Mouse (Mus musculus) lung, postnatal 4 days (tissue): ENCODE data around the gene P3h2.
A peak's percentile ranks its signal among the peaks of the same experiment; 100 is the strongest.

Experiments used
- DNase-seq, 2 experiments: peaks; one replicate each; pipeline ENCODE4 v3.0.0; 2021

The P3h2 gene

DNA sequence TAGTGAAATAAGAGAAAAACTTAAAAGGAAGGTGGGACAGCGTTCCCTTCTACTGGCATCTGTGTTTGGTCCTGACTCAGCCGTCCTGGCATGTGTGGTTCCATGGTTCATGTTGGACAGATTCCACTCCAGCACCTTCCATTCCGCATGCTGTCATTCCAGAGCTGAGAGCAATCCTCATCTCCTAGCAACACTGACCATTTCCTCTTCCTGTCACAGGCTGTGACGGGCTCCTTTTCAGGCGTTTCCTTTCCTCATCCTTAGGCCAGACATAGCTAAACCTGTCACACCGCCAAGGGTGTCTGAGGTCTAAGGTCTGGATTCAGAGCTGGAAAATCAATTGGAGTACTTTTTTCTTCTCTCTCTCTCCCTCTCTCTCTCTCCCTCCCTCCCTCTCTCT, 40.5 kb downstream of the P3h2 start:
- peak; percentile 33 to 35 for DNase-seq

DNA sequence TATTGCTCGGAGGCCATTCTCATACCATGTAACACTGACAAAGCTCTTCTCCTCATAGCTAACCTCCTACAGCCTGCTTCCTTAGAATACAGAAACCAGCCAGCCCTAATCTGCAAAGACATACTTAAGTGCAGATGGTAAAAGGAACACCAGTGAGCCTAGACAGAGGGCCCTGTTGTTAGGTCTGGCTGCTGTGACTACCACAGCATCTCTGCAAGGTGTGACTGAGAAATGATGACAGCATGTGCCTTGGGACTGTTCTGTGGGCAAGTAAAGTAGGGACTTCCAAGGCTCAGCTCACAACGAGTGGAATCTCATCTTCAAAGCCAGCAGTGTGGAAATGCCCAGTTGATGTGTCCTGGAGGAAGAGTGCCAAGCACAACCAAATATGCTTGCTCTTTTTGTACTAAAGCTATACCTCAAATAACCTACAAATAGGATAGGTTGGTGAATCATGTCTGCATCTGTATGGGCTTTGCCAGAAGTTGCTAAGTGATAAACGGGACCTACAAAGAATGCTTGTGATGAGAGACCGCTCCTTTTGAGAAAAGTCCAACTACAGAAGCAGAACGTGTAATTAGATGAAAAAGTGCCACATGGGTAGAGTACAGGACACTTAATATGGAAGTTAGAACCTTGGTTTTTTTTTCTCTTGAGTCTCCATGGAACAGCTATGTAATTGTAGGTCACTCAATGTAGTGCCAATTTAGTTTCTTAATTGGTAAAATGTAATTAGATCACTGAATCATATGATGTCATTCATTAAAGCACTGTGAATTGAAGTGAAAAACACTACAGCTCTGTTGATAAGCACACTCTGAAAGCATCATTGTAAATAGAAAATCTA, 45.1 kb downstream of the P3h2 start:
- no peak for DNase-seq

DNA sequence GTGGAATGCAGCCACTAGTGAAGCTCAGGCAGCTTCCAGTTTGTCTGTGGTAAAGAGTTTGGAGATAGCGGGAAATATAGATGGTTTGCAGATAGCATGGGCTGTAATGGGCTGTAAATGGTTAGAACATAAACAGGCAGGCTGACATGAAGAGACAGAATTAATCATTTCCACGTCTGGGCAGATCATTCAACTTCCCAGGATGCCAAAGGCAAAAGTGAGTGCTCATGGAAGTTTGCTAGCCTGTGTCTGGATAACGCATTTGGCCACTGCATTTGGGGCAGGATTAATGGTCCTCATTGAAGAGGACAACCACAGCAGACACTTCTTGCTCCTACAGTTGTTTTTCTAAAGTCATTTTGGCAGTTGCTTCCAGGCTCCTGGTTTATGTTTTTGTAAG, 52.0 kb downstream of the P3h2 start:
- no peak for DNase-seq

DNA sequence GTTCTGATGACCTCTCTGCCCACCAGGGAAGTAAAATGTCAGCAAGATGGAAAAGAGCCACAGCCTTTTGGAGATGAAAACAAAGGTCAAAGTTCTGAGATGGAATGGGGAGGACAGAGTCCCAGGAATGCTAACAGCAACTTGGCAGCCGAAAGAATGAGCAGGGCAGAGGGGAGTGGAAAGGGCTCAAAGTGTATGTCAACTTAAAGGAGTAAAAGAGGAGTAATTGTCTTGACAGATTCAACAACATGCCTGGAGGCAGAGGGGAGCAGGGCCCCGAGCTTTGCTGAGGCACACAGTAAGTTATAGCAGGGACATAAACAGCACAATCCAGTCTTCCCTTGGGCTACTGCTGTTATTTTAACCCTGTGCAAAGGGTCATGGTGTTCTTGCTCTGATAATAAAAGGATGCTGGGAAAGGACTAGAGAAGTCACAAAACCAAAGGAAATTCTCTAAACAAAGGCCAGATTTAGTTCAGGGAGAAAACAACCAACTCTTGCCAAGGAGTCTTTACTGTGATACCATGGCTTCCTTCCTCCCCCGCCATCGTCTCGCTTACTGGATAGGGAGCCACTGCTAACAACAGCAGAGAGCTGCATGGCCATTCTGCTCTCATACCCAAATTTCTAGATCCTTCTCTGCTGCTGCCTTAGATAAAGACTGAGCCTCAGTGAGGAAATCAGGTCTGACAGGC, 56.0 kb downstream of the P3h2 start:
- DNase-seq = peak in 1 of 2 experiments; percentile 40

DNA sequence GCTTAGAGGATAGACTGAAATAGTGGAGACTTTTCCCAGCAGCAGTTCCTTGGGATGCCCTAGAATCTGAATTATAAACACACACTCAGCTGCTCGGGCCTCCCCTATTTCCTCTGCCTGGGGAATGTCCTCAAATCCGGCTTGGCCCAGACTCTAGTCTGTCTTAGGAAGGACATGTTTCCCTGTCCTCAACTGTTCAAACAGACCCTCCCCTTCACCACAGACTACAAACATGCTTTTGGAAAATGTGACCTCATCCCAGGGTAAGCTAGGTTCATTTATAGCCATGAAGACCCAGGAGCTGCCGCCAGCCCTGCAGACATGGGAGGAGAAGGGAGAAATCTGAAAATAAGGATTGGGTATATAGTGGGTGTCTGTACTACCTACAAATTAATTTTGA, 57.7 kb downstream of the P3h2 start:
- peak; percentile 34 to 46 for DNase-seq

DNA sequence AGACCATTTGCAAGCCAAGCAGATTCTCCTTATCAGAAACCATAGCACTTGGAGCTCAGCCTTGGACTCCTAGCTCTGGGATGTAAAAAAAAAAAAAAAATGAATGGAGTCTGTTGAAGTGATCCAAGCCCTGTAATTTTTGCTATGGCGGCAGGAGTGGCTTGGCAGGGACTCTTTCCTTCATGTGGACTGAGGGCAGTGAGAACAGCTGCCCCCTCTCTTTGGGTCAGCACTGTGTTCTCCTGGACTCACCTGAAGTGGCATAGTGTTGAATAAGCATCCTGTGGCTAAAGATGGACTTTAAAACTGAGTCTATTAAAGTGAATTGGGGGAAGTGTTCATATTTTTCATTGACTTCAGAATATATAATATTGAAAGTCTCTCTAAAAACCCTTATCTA, 58.2 kb downstream of the P3h2 start:
- DNase-seq = no peak

GRCm38 (mm10) chr16:26041929-26042303, 63.7 kb downstream of the P3h2 start:
- no peak for DNase-seq

GRCm38 (mm10) chr16:26041021-26041928, 64.3 kb downstream of the P3h2 start:
- no peak for DNase-seq

GRCm38 (mm10) chr16:26039320-26039719, 66.3 kb downstream of the P3h2 start:
- DNase-seq = no peak

- no peak for DNase-seq
These were observed 70.1 kb downstream of the P3h2 start for GRCm38 (mm10) chr16:26035525-26035924.

- DNase-seq = no peak
These were observed 70.5 kb downstream of the P3h2 start for GRCm38 (mm10) chr16:26035079-26035478.

GRCm38 (mm10) chr16:26029424-26030012, 76.1 kb downstream of the P3h2 start:
- no peak for DNase-seq

GRCm38 (mm10) chr16:26026416-26026815, 79.2 kb downstream of the P3h2 start:
- DNase-seq = no peak

- no peak for DNase-seq
These were observed 81.0 kb downstream of the P3h2 start for GRCm38 (mm10) chr16:26024543-26024942.

- no peak for DNase-seq
These were observed 82.2 kb downstream of the P3h2 start for GRCm38 (mm10) chr16:26023352-26023751.

DNA sequence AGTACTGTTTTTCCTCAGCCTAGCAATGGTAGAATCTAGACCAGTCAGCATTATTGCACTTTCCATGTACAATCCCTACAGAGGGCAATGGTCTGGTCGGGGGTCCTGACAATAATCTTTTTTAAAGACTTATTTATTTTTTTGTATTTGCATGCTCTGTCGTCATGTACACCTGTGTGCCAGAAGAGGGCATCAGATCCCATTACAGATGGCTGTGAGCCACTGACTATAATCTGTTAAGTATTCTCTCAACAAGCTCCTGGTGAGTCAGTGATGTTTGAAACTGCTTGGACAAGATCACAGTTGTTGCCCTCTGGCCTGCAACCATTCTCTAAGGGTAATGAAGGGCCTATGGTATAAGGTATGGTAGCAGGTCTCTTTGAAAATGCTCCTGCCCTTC, 83.8 kb downstream of the P3h2 start:
- no peak for DNase-seq

- DNase-seq = no peak
These were observed 99.8 kb downstream of the P3h2 start for GRCm38 (mm10) chr16:26005811-26006210.

- peak in 1 of 2 experiments; percentile 26 for DNase-seq
These were observed 102.3 kb downstream of the P3h2 start for GRCm38 (mm10) chr16:26003261-26003660.

GRCm38 (mm10) chr16:26002848-26003247, 102.7 kb downstream of the P3h2 start:
- no peak for DNase-seq

GRCm38 (mm10) chr16:25994605-25995004, 111.0 kb downstream of the P3h2 start:
- DNase-seq = no peak

- no peak for DNase-seq
These were observed 118.4 kb downstream of the P3h2 start for GRCm38 (mm10) chr16:25987221-25987620.

DNA sequence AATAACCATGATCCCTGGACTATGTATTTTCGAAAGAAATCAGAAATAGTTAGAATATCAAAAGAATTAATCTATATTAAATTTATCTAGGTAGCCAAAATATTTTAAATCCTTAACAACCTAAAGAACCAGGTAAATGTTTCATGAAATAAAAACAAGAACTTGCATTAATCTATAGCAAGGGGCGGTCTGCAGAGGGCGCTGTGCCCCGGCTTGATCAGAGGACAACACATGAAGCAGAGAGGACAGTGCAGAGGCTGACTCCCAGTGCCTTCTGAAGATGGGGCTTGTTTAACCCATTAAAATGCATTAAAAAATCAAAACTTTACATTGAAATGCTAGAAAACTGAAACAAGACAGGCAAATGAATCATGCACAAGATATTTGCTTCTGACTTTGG, 121.9 kb downstream of the P3h2 start:
- peak in 1 of 2 experiments; percentile 12 for DNase-seq

DNA sequence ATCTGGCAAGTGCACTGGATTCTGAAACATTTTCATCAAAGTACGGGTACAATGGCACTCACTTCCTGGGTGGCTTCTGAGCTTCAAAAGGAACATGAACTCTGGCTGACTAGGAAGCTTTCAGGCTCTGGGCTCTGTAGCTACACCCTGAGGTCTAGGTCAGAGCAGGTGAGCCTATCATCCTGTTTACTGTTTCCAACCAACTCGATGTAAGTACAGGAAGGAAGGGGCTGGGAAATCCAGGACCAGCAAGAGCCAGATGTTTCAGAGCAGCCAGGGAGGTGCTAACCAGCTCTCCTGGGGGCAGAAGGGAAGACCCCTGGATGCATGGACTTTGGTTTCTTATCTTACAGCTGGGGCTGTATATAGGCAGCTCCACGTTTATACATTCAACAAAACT, 126.5 kb downstream of the P3h2 start:
- DNase-seq = no peak
